Mouse (Mus musculus) embryonic facial prominence, embryonic 12.5 days (tissue): ENCODE data around the gene Fndc1. TPM values are rescaled to one million over a fixed set of nuclear protein-coding genes. Genes with fewer than 3 reads are reported as not detected.

Source experiments
- ATAC-seq: fragments of 200-750 bp; cut with Nextera tagmentation; 2 replicates; pipeline ENCODE4 v1.8.0; 2017; ENCODE audit not compliant: insufficient number of reproducible peaks, insufficient read depth, low FRiP score, low TSS enrichment
- H3K27ac ChIP-seq: fragments of 300-500 bp; sonication (generic); 2 replicates; pipeline ENCODE4 v1.5.1; 2016; ENCODE audit warnings: mild to moderate bottlenecking
- H3K27me3 ChIP-seq: fragments of 300-500 bp; sonication (generic); 2 replicates; pipeline ENCODE4 v1.6.1; 2016; ENCODE audit warnings: mild to moderate bottlenecking, moderate library complexity
- H3K36me3 ChIP-seq: fragments of 300-500 bp; sonication (generic); 2 replicates; pipeline ENCODE4 v1.6.1; 2016; ENCODE audit warnings: mild to moderate bottlenecking
- H3K4me1 ChIP-seq: fragments of 300-500 bp; sonication (generic); 2 replicates; pipeline ENCODE4 v1.6.1; 2016
- H3K4me2 ChIP-seq: fragments of 300-500 bp; sonication (generic); replicated peaks from 2 replicates; pipeline ENCODE4 v1.6.1; 2016; ENCODE audit warnings: mild to moderate bottlenecking, moderate library complexity
- H3K4me3 ChIP-seq: fragments of 300-500 bp; sonication (generic); 2 replicates; pipeline ENCODE4 v1.5.1; 2016; ENCODE audit warnings: mild to moderate bottlenecking
- H3K9ac ChIP-seq: fragments of 300-500 bp; sonication (generic); 2 replicates; pipeline ENCODE4 v1.6.1; 2016; ENCODE audit warnings: mild to moderate bottlenecking, moderate library complexity
- H3K9me3 ChIP-seq: fragments of 300-500 bp; sonication (generic); 2 replicates; pipeline ENCODE4 v1.6.1; 2016; ENCODE audit warnings: mild to moderate bottlenecking, moderate library complexity
- WGBS: fragments of 180-500 bp; shearing (Covaris S2); methylation state at CpG from one replicate; pipeline ENCODE4 v1.1.7; 2016; 5-methylcytosine and 5-hydroxymethylcytosine counted together
- polyA plus RNA-seq: library from polyadenylated mRNA; unstranded; fragments of >200 nt; fragmentation: Nextera tagmentation; extraction: Ambion mirVana; gene quantifications from 2 replicates; pipeline ENCODE4 v1.2.1, GENCODE M21; 2016

Gene Fndc1
- 7.8 and 10.6 TPM in 2 replicates for polyA plus RNA-seq

DNA sequence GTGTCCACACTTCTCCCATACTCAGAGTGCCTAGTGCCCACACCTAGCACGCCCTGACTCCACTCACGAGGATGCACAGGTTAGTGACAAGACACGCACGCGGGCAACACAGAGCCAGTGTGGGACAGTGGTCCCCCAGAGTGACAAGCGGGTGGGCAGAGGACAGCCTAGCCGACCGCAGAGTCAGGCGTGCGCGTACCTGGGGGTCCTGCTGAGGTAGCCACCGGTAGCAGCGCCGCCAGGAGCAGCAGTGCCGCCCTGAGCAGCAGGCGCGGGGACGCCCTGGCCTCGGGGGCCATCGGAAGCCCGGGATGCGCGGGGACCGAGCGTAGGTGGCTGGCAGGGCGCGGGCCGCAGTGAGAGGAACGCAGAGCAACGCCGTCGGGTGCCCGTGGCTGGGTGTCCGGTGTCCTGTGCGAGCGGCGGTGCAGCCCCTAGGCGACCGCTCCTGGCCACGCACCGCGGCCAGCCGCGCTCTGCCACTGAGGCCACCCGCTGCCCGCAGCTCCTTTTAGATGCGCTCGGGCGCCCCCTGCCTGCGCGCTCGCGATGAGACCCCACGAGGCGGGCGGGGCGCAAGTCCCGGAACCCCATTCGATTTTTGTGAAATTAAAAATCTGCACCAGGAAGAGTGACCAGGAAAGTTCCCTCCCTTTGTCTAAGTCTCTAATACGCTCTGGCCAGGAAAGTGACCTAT is at the start of gene Fndc1:
Gene Fndc1 (minus strand): TSS at position 484 of the 697 bp plus-strand sequence.
- ATAC-seq = 0 out of 2 replicates have a peak, but pooled peaks have one; percentile 67
- Histone ChIP-seq H3K36me3 (no peaks in the 10 kb centered on the region), H3K27ac (no peak within 1 kb of the TSS), H3K9me3 (no peaks in the 10 kb centered on the region), H3K4me1 (peaks cover 9% of the 10 kb centered on the region; the same call in 1 of the 2 replicates), H3K4me2 (peak within 1 kb of the TSS; percentile 100), H3K4me3 (peak within 1 kb of the TSS; percentile 51), H3K9ac (peak within 1 kb of the TSS; percentile 69), H3K27me3 (peaks cover 43% of the 10 kb centered on the region)
- 2% methylated on average over 60 of the region's 60 CpGs for WGBS

DNA sequence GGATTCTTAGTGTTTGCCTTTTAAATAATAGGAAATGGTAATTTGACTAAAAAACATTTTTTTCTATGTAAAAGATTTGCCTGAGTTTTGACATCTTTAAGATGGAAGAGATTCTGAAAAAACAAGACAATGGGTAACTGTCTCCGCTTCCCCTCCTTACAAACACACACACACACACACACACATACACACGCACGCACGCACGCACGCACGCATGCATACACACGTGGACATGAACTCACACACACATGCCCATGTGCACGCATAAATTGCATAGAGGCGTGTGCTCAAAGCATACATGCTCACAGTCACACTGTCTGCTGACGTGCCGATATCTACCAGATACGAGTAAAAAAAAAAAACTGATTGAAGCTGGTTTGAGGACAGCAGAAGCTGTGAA is 49.4 kb upstream of the Fndc1 start:
- ATAC-seq = no peak
- Histone ChIP-seq H3K27ac (no peak overlapping the region), H3K4me3 (no peak overlapping the region), H3K4me2 (0 out of 2 replicates have a peak overlapping the region, but pooled peaks have one; percentile 9), H3K36me3 (no peaks in the 10 kb centered on the region), H3K27me3 (no peaks in the 10 kb centered on the region), H3K9ac (no peak overlapping the region), H3K9me3 (no peaks in the 10 kb centered on the region), H3K4me1 (0 out of 2 replicates have a peak, but pooled peaks cover 8% of the 10 kb centered on the region)
- WGBS = 86% methylated on average over 13 of the region's 13 CpGs

DNA sequence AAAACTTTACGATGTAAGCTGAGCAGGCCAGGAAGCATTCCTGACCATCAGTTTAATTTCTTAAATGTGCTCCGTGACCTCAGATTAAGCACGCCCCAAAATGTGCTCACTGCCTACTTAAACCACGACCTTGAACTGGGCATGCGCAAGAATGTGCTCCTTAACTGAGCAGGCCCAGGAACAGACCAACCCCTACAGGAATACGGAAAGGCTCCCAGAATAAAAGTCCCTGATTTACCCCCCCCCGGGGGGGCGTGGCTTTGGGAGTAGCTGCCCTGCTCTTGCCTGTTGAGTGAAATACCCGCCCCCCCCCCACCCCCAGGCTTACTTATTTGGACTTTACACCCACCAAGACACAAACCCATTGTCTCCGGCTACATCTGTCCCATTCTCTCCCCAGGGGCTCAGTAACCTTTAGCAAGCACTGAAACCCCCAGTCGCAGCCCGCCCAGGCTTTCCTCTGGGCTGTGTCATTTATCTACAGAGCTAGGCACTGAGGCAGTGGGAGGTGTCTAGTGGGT is 48.9 kb upstream of the Fndc1 start:
- ATAC-seq = 0 out of 2 replicates have a peak, but pooled peaks have one; percentile 35
- 18% methylated on average over 12 of the region's 12 CpGs for WGBS
- no peaks in the 10 kb centered on the region for H3K9me3 ChIP-seq

DNA sequence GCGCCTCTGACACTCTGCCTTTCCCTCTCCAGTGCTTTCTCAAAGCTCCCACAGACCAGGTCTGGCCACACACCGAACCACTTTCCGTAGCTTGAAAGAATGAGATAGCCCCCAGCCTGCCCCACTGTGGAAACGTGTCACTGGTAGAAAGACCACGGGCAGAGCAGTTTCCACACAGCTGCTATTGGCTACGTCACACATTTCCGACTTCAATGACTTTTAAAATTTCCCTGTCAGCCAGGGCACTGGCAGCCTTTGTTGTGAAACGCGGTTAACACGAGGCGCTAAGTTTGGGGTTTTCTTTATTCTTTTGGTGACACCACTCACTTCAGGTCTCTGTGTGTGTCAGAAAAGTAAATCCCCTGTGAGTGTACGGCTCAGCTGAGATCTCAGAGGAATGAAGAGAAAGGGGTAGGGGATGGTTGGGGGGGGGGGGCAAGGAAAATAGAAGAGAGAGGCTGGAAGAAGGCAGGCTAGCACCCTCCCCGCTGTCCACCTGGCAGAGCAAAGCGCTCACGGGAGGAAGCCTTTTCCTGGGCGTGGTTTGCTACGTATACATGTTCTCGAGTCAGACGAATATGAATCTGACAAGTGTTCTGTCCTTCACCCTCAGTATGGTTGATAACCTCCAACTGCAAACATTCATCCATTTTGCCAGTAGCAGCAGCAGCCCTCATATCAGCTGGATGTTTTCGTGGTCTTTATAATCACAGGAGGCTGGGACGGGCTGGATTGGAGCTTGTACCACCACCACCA is 47.9 kb upstream of the Fndc1 start:
- Histone ChIP-seq H3K4me2 (no peak overlapping the region), H3K4me3 (no peak overlapping the region), H3K36me3 (no peaks in the 10 kb centered on the region), H3K4me1 (0 out of 2 replicates have a peak, but pooled peaks cover 8% of the 10 kb centered on the region), H3K9ac (no peak overlapping the region), H3K27me3 (no peaks in the 10 kb centered on the region), H3K9me3 (no peaks in the 10 kb centered on the region), H3K27ac (no peak overlapping the region)
- WGBS = 77% methylated on average over 21 of the region's 21 CpGs
- no peak for ATAC-seq

More for the DNA sequence above, 48.9 kb upstream of the Fndc1 start:
- Histone ChIP-seq H3K4me3 (no peak overlapping the region), H3K27me3 (no peaks in the 10 kb centered on the region), H3K27ac (no peak overlapping the region), H3K4me2 (0 out of 2 replicates have a peak overlapping the region, but pooled peaks have one; percentile 9), H3K4me1 (0 out of 2 replicates have a peak, but pooled peaks cover 8% of the 10 kb centered on the region), H3K36me3 (no peaks in the 10 kb centered on the region), H3K9ac (no peak overlapping the region)

DNA sequence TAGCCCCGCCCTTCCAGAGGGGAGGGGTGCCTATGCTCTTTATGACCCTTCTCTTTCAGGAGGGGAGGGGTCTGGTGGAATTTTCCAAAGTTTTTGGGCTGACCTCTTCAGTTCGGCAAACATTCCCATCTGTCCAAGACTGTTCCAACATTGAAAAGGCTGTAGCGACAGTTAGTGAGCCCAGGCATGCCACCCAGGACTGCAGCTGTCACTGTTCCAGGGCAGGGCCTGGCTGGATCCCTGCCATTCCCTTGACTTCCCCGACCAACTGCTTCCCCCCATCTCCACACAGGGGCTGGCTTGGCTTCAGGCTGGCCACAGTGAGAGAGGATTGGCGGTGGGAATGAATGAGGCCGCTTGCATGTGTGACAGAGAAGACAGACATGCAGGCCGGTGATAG is 46.3 kb upstream of the Fndc1 start:
- Histone ChIP-seq H3K4me2 (no peak overlapping the region), H3K9me3 (no peaks in the 10 kb centered on the region), H3K9ac (no peak overlapping the region), H3K27ac (no peak overlapping the region), H3K36me3 (no peaks in the 10 kb centered on the region), H3K4me3 (no peak overlapping the region), H3K4me1 (0 out of 2 replicates have a peak, but pooled peaks cover 8% of the 10 kb centered on the region), H3K27me3 (no peaks in the 10 kb centered on the region)
- ATAC-seq = no peak
- 80% methylated on average over 7 of the region's 7 CpGs for WGBS

DNA sequence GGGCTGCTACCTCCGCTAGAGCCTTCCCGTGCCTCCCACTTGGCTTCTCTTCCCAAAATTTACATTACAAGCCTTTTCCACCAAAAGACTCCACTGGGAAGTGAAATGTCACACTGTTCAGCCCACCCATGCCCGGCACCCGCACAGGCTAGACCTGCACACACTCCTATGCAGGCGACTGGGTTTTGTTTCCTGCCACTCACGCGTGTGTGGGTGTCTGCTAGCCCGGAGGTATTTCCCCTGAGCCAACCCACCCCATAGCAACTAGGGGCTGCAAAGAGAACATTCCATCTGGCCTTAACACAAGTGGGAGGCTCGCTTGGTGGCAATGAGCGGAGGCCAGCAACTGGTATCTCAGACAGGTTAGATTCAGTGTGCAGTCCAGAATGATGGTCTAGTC is 44.7 kb upstream of the Fndc1 start:
- Histone ChIP-seq H3K4me2 (no peak overlapping the region), H3K4me1 (0 out of 2 replicates have a peak, but pooled peaks cover 8% of the 10 kb centered on the region), H3K36me3 (no peaks in the 10 kb centered on the region), H3K9ac (no peak overlapping the region), H3K9me3 (no peaks in the 10 kb centered on the region), H3K27ac (no peak overlapping the region), H3K27me3 (no peaks in the 10 kb centered on the region), H3K4me3 (no peak overlapping the region)
- ATAC-seq = no peak
- 80% methylated on average over 10 of the region's 10 CpGs for WGBS

DNA sequence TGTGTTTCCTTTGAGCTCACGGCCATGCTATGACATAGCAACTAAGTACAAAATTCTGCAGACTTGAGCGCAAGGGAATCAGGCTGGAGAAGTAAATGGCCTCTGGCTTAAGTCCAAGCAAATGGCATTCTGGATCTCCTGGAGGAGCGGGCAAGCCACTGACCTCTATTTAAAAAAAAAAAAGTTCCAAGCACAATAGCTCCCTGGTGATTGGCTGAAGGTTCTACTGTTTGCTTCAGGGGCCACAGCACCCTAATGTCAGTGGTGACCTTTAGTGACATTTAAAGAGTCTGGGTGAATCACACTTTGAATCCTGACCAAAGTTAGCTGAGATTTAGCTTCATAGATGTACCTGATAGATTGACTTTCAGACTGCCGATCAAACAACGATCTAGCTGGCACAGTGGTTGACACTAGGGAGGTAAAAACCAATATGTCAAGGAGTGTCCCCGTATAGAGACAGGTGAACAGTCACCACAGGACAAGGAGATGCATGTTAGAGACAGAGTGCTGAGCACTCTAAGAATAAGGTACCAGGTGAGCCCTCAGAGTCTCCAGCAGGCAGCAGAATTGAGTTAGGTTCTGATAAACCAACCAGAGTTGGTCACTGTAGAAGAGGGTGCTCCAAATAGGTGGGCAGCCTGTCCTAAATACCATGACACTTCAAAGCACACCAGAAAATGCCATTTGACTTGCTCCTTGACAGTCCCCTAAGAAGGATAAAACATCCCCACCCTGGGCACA is 43.9 kb upstream of the Fndc1 start:
- Histone ChIP-seq H3K4me3 (no peak overlapping the region), H3K36me3 (no peaks in the 10 kb centered on the region), H3K4me1 (0 out of 2 replicates have a peak, but pooled peaks cover 8% of the 10 kb centered on the region), H3K9me3 (no peaks in the 10 kb centered on the region), H3K4me2 (no peak overlapping the region), H3K27me3 (no peaks in the 10 kb centered on the region), H3K9ac (no peak overlapping the region), H3K27ac (no peak overlapping the region)
- ATAC-seq = no peak
- WGBS = 84% methylated on average over 6 of the region's 6 CpGs

DNA sequence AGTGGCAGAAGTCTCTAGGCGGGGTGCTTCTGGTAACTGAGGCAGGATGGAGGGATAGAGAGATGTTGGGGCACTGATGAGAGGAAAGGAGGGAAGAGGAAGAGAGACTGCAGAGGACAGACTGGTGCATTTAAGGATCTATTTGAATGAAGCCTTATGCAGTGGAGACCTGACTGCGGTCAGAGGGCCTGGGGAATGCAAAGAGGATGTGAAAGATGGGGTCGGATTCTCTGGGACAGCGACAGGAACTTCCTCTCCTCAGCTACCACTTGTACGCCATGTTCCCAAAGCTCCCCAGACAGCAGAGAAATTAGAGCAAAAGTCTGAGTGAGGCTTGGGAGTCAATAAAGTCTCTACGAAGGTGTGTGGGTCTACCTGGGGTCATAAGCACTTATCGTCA is 42.0 kb upstream of the Fndc1 start:
- Histone ChIP-seq H3K27ac (no peak overlapping the region), H3K36me3 (no peaks in the 10 kb centered on the region)
- 73% methylated on average over 7 of the region's 7 CpGs for WGBS

DNA sequence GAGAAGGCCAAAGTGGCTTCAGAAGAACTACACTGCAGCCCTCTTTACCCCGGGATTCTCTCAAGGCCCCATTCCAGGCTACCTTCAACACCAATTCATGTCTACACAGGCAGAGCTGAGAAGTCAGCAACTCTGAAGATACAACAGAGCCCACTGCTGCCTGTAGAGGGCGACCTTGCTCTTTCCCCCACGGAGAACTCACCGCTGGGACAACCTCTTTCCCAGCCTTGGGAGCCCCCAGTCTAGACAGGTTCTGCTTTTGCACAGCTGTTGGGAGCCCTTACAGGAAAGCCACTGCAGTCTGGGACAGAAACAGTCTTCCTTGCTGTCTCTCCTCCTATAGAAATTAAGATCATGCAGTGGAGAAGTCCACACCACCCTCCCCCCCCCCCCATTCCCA is 41.5 kb upstream of the Fndc1 start:
- Histone ChIP-seq H3K4me2 (no peak overlapping the region), H3K36me3 (no peaks in the 10 kb centered on the region), H3K4me1 (no peaks in the 10 kb centered on the region), H3K4me3 (no peak overlapping the region), H3K27ac (no peak overlapping the region), H3K27me3 (no peaks in the 10 kb centered on the region), H3K9me3 (no peaks in the 10 kb centered on the region), H3K9ac (no peak overlapping the region)
- no peak for ATAC-seq
- 11% methylated on average over 4 of the region's 4 CpGs for WGBS

More for the DNA sequence above, 42.0 kb upstream of the Fndc1 start:
- Histone ChIP-seq H3K4me1 (no peaks in the 10 kb centered on the region), H3K9ac (no peak overlapping the region), H3K4me2 (no peak overlapping the region), H3K9me3 (no peaks in the 10 kb centered on the region), H3K4me3 (no peak overlapping the region), H3K27me3 (no peaks in the 10 kb centered on the region)
- ATAC-seq = no peak

DNA sequence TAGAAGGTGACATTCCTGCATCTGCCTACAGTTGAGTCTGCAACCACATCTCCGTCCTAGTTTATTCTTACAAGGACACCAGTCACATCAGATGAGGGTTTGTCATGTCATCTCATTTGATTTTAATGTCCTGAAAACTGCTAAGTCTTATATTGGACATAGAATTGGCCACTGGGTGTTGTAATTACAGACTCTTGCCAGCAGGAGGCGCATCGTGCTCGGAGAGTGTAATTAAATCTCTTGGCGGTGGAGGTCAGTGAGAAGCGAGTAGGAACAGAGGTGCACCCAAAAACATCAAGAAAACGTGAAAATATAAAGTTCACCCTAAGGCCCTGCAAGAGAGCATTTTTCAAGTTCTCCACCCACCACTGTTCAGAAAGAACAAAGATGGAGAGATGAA is 37.6 kb upstream of the Fndc1 start:
- Histone ChIP-seq H3K4me1 (no peaks in the 10 kb centered on the region), H3K27me3 (no peaks in the 10 kb centered on the region), H3K9ac (no peak overlapping the region), H3K4me3 (no peak overlapping the region), H3K9me3 (no peaks in the 10 kb centered on the region), H3K4me2 (no peak overlapping the region), H3K27ac (no peak overlapping the region), H3K36me3 (no peaks in the 10 kb centered on the region)
- 21% methylated on average over 7 of the region's 7 CpGs for WGBS
- ATAC-seq = no peak

DNA sequence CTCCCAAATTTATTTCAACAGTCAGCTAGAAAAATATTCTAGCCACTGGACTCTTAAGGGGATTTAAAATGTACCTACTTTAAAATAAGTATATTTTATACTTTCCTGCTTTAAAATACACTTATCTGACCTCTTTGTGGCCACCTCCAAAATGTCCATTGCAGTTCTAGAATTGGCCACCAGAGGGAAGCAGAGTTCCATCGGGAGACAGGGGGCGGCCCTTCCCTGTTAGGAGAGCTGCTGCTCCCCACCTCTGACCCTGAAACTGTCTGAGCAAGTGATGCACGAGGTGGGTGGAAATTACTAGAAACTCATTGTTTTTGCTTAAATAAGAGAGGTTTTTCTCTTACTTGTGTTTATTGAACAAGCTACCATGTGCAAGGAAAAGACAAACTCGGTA is 36.6 kb upstream of the Fndc1 start:
- Histone ChIP-seq H3K4me3 (no peak overlapping the region), H3K9ac (no peak overlapping the region), H3K27me3 (no peaks in the 10 kb centered on the region), H3K36me3 (no peaks in the 10 kb centered on the region), H3K9me3 (no peaks in the 10 kb centered on the region), H3K27ac (no peak overlapping the region), H3K4me1 (no peaks in the 10 kb centered on the region), H3K4me2 (no peak overlapping the region)
- WGBS = 22% methylated on average over 4 of the region's 4 CpGs
- no peak for ATAC-seq
